Mouse (Mus musculus) small intestine, adult 2 months (tissue): ENCODE measurements at regions not wholly inside any gene's neighbourhood (a gene's known extent, or its start where the extent isn't known, plus 50 kb on each side); places are given as distances from the start of the nearest gene placed in this dataset.

Experiments
- CTCF ChIP-seq: fragments of 200-500 bp; IDR thresholded peaks from 2 replicates; pipeline ENCODE4 v1.5.1; 2012; ENCODE audit warnings: low read depth, mild to moderate bottlenecking, control low read depth, inconsistent platforms, low read length, moderate library complexity, mixed read lengths; ENCODE audit not compliant: insufficient replicate concordance, insufficient read length; ENCODE audit errors: extremely low read depth
- POLR2A ChIP-seq: fragments of 200-500 bp; IDR thresholded peaks from 2 replicates; pipeline ENCODE4 v1.6.1; 2012; ENCODE audit warnings: low read depth, mild to moderate bottlenecking, control low read depth, inconsistent platforms, low read length, moderate library complexity

DNA sequence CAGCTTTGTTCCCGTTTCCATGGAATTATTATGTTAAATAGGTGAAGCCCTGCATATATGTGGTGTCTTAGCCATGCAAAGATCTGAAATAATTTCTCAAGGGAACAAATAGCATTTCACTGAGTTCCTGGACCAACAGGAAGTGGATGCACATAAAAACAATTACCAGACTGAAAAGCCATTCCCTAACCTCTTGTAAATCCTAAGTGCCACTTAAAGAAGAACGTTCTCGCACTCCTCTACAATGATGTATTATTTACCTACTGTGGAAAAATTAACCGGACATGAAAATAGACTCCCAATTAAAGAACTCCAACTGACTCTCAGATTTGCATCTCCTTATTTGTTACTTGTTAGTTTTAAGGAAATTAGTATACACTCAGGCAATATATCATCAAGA lies 288.9 kb upstream of the Cited2 start:
- no peak for TF ChIP-seq CTCF
- TF ChIP-seq POLR2A = no peak
